Mouse (Mus musculus) embryonic fibroblast, embryonic 13.5 days (primary cell): ENCODE measurements around the gene Mast3. TPM values are rescaled to one million over a fixed set of nuclear protein-coding genes. Genes with fewer than 3 reads are reported as not detected.

Experiments
- H3K27ac ChIP-seq: 2 replicates; pipeline ENCODE4 v1.5.1; 2012; ENCODE audit warnings: low read length, control low read depth, inconsistent platforms; ENCODE audit not compliant: insufficient read depth
- H3K4me1 ChIP-seq: 2 replicates; pipeline ENCODE4 v1.6.1; 2011; ENCODE audit warnings: low read length; ENCODE audit not compliant: control insufficient read depth, insufficient read depth
- H3K4me3 ChIP-seq: 2 replicates; pipeline ENCODE4 v1.5.1; 2011; ENCODE audit warnings: mild to moderate bottlenecking, control low read depth, low read length; ENCODE audit not compliant: insufficient read depth
- CTCF ChIP-seq: IDR thresholded peaks from 2 replicates; pipeline ENCODE4 v1.5.1; 2011; ENCODE audit warnings: mild to moderate bottlenecking, control low read depth, low read length, moderate library complexity, borderline replicate concordance; ENCODE audit not compliant: insufficient read depth
- POLR2A ChIP-seq: IDR thresholded peaks from 2 replicates; pipeline ENCODE4 v1.6.1; 2011; ENCODE audit warnings: low read depth, mild to moderate bottlenecking, control low read depth, low read length, moderate library complexity
- polyA plus RNA-seq: library from polyadenylated mRNA; stranded (reverse); fragments of >200 nt; gene quantifications from 2 replicates; pipeline ENCODE4 v1.2.4, GENCODE M21; 2011; ENCODE audit warnings: low read depth; ENCODE audit not compliant: missing spikeins, insufficient read length

Gene Mast3
- polyA plus RNA-seq, result 12.6 and 13.1 TPM in 2 replicates

- no peak within 1 kb of the TSS for H3K27ac ChIP-seq
These were observed at the start of gene Mast3 for GRCm38 (mm10) chr8:70804481-70805206. Gene Mast3, minus strand, starts transcription at chr8:70805054.

GRCm38 (mm10) chr8:70853863-70854262 is 49.0 kb upstream of the Mast3 start:
- TF ChIP-seq POLR2A (no peak), CTCF (no peak)
- Histone ChIP-seq H3K27ac (no peak overlapping the region), H3K4me1 (no peaks in the 10 kb centered on the region), H3K4me3 (no peak overlapping the region)

More at GRCm38 (mm10) chr8:70804481-70805206, at the start of gene Mast3:
- Histone ChIP-seq H3K4me3 (peak within 1 kb of the TSS; percentile 51), H3K4me1 (no peaks in the 10 kb centered on the region)
- TF ChIP-seq CTCF, result no peak
- peak; percentile 64 for TF ChIP-seq POLR2A

GRCm38 (mm10) chr8:70852595-70853231 is 47.9 kb upstream of the Mast3 start:
- H3K27ac ChIP-seq, result no peak overlapping the region
- H3K4me1 ChIP-seq, result no peaks in the 10 kb centered on the region

GRCm38 (mm10) chr8:70851837-70852236 is 47.0 kb upstream of the Mast3 start:
- H3K27ac ChIP-seq, result no peak overlapping the region
- no peak overlapping the region for H3K4me3 ChIP-seq
- H3K4me1 ChIP-seq, result no peaks in the 10 kb centered on the region
- TF ChIP-seq CTCF (no peak), POLR2A (no peak)

More at GRCm38 (mm10) chr8:70852595-70853231, 47.9 kb upstream of the Mast3 start:
- TF ChIP-seq CTCF (no peak), POLR2A (no peak)
- no peak overlapping the region for H3K4me3 ChIP-seq

GRCm38 (mm10) chr8:70850947-70851346 is 46.1 kb upstream of the Mast3 start:
- no peak overlapping the region for H3K4me3 ChIP-seq
- H3K4me1 ChIP-seq, result no peaks in the 10 kb centered on the region
- no peak overlapping the region for H3K27ac ChIP-seq
- TF ChIP-seq POLR2A (no peak), CTCF (no peak)

- TF ChIP-seq CTCF, result no peak
- no peak for TF ChIP-seq POLR2A
- Histone ChIP-seq H3K27ac (no peak overlapping the region), H3K4me3 (no peak overlapping the region), H3K4me1 (no peaks in the 10 kb centered on the region)
These were observed 45.4 kb upstream of the Mast3 start for GRCm38 (mm10) chr8:70850132-70850845.

GRCm38 (mm10) chr8:70849333-70849990 is 44.6 kb upstream of the Mast3 start:
- Histone ChIP-seq H3K27ac (no peak overlapping the region), H3K4me3 (no peak overlapping the region), H3K4me1 (no peaks in the 10 kb centered on the region)
- TF ChIP-seq POLR2A (no peak), CTCF (no peak)

GRCm38 (mm10) chr8:70846371-70847154 is 41.7 kb upstream of the Mast3 start:
- Histone ChIP-seq H3K27ac (no peak overlapping the region), H3K4me3 (no peak overlapping the region), H3K4me1 (no peaks in the 10 kb centered on the region)
- TF ChIP-seq CTCF (no peak), POLR2A (no peak)

- Histone ChIP-seq H3K27ac (no peak overlapping the region), H3K4me3 (no peak overlapping the region), H3K4me1 (no peaks in the 10 kb centered on the region)
- no peak for TF ChIP-seq CTCF
- TF ChIP-seq POLR2A, result no peak
These were observed 40.3 kb upstream of the Mast3 start for GRCm38 (mm10) chr8:70845108-70845507.
